ENCODE assay signal across 28 mouse cellular contexts in genomic region chr17:68096982-68097381, GRCm38 (mm10).
"Had no signal": no experiment of that assay in that cellular context is flagged by ENCODE, and none has a peak within 500 bp of the region (broad histone marks: within the 10 kb centered on the region; RNA-seq: fewer than 3 reads in every experiment).

No protein-coding gene starts in this region.

- H3K27me3 ChIP-seq: embryonic facial prominence, embryonic 12.5 days; embryonic facial prominence, embryonic 13.5 days; embryonic facial prominence, embryonic 15.5 days; forebrain, embryonic 12.5 days; forebrain, embryonic 13.5 days; forebrain, embryonic 15.5 days had no signal

- H3K36me3 ChIP-seq: embryonic facial prominence, embryonic 10.5 days; embryonic facial prominence, embryonic 12.5 days; embryonic facial prominence, embryonic 13.5 days; embryonic facial prominence, embryonic 15.5 days; forebrain, embryonic 10.5 days; forebrain, embryonic 12.5 days; forebrain, embryonic 15.5 days had no signal

- H3K4me1 ChIP-seq: embryonic facial prominence, embryonic 10.5 days; embryonic facial prominence, embryonic 12.5 days; embryonic facial prominence, embryonic 13.5 days; embryonic facial prominence, embryonic 15.5 days; forebrain, embryonic 10.5 days; forebrain, embryonic 12.5 days; forebrain, embryonic 13.5 days; forebrain, embryonic 15.5 days had no signal

- H3K27ac ChIP-seq: embryonic facial prominence, embryonic 10.5 days; embryonic facial prominence, embryonic 12.5 days; embryonic facial prominence, embryonic 13.5 days; embryonic facial prominence, embryonic 15.5 days; forebrain, embryonic 10.5 days; forebrain, embryonic 12.5 days; forebrain, embryonic 13.5 days; forebrain, embryonic 15.5 days; gastrocnemius, adult 2 months; heart, adult 2 months had no signal

- ATAC-seq: forebrain, embryonic 13.5 days; forebrain, embryonic 14.5 days; forebrain, embryonic 15.5 days; forebrain, embryonic 16.5 days; forebrain, postnatal 0 days had no signal

- H3K9me3 ChIP-seq: embryonic facial prominence, embryonic 10.5 days; embryonic facial prominence, embryonic 12.5 days; embryonic facial prominence, embryonic 13.5 days; embryonic facial prominence, embryonic 15.5 days; forebrain, embryonic 10.5 days; forebrain, embryonic 12.5 days; forebrain, embryonic 13.5 days; forebrain, embryonic 15.5 days had no signal

- DNase-seq: cerebellum, adult 2 months; cerebellum, adult 8-10 months; cerebellum, adult 9-10 months; cerebellum, adult 9-11 months; cerebellum, postnatal 10 days; cerebellum, postnatal 14 days; cerebellum, postnatal 25 days; cerebellum, postnatal 36 days; embryo, embryonic 11 days; forebrain, postnatal 0 days; gastrocnemius, adult 2 months; gastrocnemius, postnatal 10 days; gastrocnemius, postnatal 14 days; gastrocnemius, postnatal 25 days; gastrocnemius, postnatal 36 days; heart, adult 18-20 months; heart, adult 2 months had no signal

- H3K4me3 ChIP-seq: embryonic facial prominence, embryonic 10.5 days; embryonic facial prominence, embryonic 12.5 days; embryonic facial prominence, embryonic 13.5 days; embryonic facial prominence, embryonic 15.5 days; erythroblast, embryonic 14.5 days; forebrain, embryonic 10.5 days; forebrain, embryonic 12.5 days; forebrain, embryonic 13.5 days; forebrain, embryonic 15.5 days; gastrocnemius, adult 2 months; heart, adult 2 months had no signal
